Mouse (Mus musculus): ENCODE results near the gene Lrrc61. TPM values are rescaled to one million over a fixed set of nuclear protein-coding genes. Genes with fewer than 3 reads are reported as not detected.
A peak's percentile ranks its signal among the peaks of the same experiment; 100 is the strongest.

The Lrrc61 gene
- polyA plus RNA-seq, 1 experiment from 2014 or later, result 8.6 TPM

DNA sequence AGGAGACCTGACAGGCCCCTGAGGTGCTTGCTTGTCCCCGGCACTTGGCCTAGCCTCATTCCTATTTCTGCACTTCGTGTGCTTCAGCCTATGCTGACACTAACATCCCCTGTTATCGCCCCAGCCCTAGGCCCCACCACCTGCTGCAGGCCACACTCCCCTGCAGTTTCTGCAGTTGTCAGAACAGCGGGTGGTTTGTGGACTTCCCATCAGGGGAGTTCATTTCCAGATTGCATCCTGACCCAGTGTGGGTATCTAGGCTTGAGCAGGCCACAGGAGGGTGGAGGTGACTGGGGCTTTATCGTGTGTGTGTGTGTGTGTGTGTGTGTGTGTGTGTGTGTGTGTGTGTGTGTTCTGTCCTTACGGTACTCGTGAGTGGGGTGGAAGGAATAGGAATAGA, 54.9 kb downstream of the Lrrc61 start:
- H3K9ac ChIP-seq, result peak overlapping the region; percentile 50
- no peak for ATAC-seq (ENCODE audit: insufficient number of reproducible peaks, low FRiP score)

DNA sequence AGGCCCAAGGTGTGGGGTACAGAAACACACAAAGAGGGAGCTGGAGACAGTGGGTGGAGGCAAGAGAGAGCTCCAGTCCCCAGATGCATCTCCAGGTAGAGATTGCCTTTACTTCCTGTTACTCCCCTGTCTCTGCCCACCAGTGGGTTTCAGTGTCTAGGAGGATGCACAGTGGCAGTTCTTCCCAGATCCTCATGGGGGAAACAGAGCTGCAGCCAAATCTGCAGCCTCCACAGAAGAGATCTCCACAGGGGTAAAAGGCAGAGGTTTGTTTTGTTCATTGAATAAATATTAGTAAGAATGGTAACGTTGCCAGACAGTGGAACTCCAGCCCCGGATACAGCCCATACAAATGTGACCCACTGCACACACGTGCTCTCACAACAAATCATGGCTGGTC, 56.1 kb downstream of the Lrrc61 start:
- Histone ChIP-seq H3K27me3 (replicated peaks) (no peaks in the 10 kb centered on the region), H3K9me3 (replicated peaks) (no peaks in the 10 kb centered on the region), H3K27ac (ENCODE audit: poor library complexity, severe bottlenecking) (no peak overlapping the region), H3K4me3 (no peak overlapping the region), H3K4me2 (no peak overlapping the region), H3K4me1 (replicated peaks) (peaks cover 12% of the 10 kb centered on the region), H3K9ac (no peak overlapping the region), H3K36me3 (peaks cover 17% of the 10 kb centered on the region)
- ATAC-seq (ENCODE audit: insufficient number of reproducible peaks, low FRiP score), result no peak
- WGBS, result 74% methylated on average over 3 of the region's 3 CpGs

More for the DNA sequence above, 54.9 kb downstream of the Lrrc61 start:
- H3K9me3 ChIP-seq (replicated peaks), result no peaks in the 10 kb centered on the region
- peaks cover 12% of the 10 kb centered on the region for H3K4me1 ChIP-seq (replicated peaks)
- H3K4me3 ChIP-seq, result no peak overlapping the region
- H3K27ac ChIP-seq (ENCODE audit: poor library complexity, severe bottlenecking), result no peak overlapping the region
- H3K4me2 ChIP-seq, result no peak overlapping the region
- 38% methylated on average over 7 of the region's 7 CpGs for WGBS
- H3K36me3 ChIP-seq, result peaks cover 12% of the 10 kb centered on the region
- H3K27me3 ChIP-seq (replicated peaks), result no peaks in the 10 kb centered on the region

DNA sequence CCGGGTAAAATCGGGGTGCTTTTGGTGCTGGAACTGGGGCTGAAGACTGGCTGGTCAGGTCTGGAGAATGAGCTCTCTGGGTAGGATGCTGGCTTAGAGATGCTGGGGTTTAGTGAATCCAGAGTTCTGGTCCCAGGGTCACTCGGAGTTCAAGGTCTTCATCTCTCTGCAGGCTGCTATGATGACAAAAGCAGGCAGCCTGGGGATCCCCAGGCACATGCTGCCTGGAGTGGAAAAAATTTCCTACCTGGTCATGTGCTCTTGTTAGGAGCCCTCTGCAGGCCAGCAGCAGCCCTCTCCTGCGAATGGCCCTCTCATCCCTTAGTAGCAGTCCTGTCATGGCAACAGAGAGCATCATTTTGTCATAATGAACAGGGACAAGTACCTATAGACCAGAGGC, 58.9 kb downstream of the Lrrc61 start:
- H3K27me3 ChIP-seq (replicated peaks), result no peaks in the 10 kb centered on the region
- H3K4me3 ChIP-seq, result no peak overlapping the region
- H3K27ac ChIP-seq (ENCODE audit: poor library complexity, severe bottlenecking), result no peak overlapping the region
- no peak overlapping the region for H3K9ac ChIP-seq
- WGBS, result 75% methylated on average over 4 of the region's 4 CpGs
- H3K4me2 ChIP-seq, result no peak overlapping the region
- peaks cover 12% of the 10 kb centered on the region for H3K4me1 ChIP-seq (replicated peaks)
- H3K9me3 ChIP-seq (replicated peaks), result no peaks in the 10 kb centered on the region
- no peak for ATAC-seq (ENCODE audit: insufficient number of reproducible peaks, low FRiP score)
- H3K36me3 ChIP-seq, result peaks cover 20% of the 10 kb centered on the region

DNA sequence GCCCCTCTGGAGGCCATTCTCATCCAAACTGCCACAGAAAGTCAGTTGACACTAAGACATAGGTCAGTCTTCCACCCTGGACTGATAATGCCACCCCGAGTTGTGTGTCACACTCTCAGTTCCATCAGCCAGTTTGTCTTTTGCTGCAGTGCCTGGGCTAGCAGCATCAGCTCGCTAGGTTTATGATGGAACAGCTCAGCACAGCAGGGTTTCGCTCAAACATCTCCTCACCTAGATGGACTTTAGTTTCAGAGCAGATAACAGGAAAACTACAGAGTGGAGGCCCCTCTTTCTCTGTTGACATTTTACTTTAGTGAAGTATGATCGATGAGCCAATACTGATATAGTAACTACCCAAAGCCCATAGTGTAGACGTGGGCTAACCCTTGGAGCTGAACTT, 60.2 kb downstream of the Lrrc61 start:
- Histone ChIP-seq H3K36me3 (peaks cover 30% of the 10 kb centered on the region), H3K9me3 (replicated peaks) (no peaks in the 10 kb centered on the region), H3K27me3 (replicated peaks) (no peaks in the 10 kb centered on the region), H3K4me2 (no peak overlapping the region), H3K4me1 (replicated peaks) (0 out of 2 replicates have a peak, but pooled peaks cover 3% of the 10 kb centered on the region), H3K9ac (no peak overlapping the region), H3K4me3 (no peak overlapping the region), H3K27ac (ENCODE audit: poor library complexity, severe bottlenecking) (no peak overlapping the region)
- 88% methylated on average over 5 of the region's 5 CpGs for WGBS
- no peak for ATAC-seq (ENCODE audit: insufficient number of reproducible peaks, low FRiP score)

DNA sequence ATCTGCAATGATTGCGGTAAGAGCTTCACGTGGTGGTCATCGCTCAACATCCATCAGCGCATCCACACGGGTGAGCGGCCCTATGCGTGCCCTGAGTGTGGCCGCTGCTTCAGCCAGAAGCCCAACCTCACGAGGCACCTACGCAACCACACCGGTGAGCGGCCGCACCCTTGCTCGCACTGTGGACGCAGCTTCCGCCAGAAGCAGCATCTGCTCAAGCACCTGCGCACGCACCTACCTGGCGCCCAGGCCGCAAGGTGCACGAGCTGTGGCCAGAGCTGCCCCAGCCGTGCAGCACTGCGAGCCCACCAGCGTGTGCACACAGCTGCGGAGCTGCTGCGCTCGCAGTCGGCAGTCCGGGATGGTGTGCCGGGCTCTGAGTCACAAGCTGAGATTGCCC, 65.4 kb downstream of the Lrrc61 start:
- Histone ChIP-seq H3K9me3 (replicated peaks) (no peaks in the 10 kb centered on the region), H3K4me3 (no peak overlapping the region), H3K4me1 (replicated peaks) (no peaks in the 10 kb centered on the region), H3K27me3 (replicated peaks) (no peaks in the 10 kb centered on the region), H3K4me2 (no peak overlapping the region), H3K9ac (no peak overlapping the region), H3K36me3 (peaks cover 35% of the 10 kb centered on the region), H3K27ac (ENCODE audit: poor library complexity, severe bottlenecking) (no peak overlapping the region)
- no peak for ATAC-seq (ENCODE audit: insufficient number of reproducible peaks, low FRiP score)
- 89% methylated on average over 30 of the region's 30 CpGs for WGBS

Other genes with a start within 250 kb of the Lrrc61 start
- gene Krba1, start 159.2 kb upstream of the Lrrc61 start, polyA plus RNA-seq (2016; fragmentation: Nextera tagmentation; extraction: Ambion mirVana), result 21.2 and 21.8 TPM in 2 replicates
- 17.1 and 20.4 TPM in 2 replicates for gene Zfp467, start 109.0 kb upstream of the Lrrc61 start, polyA plus RNA-seq (2016; fragmentation: Nextera tagmentation; extraction: Ambion mirVana)
- gene Sspo, start 106.6 kb upstream of the Lrrc61 start, polyA plus RNA-seq (2016; fragmentation: Nextera tagmentation; extraction: Ambion mirVana), result 0.61 and 0.64 TPM in 2 replicates
- gene Atp6v0e2, start 17.2 kb upstream of the Lrrc61 start, polyA plus RNA-seq (2016; fragmentation: Nextera tagmentation; extraction: Ambion mirVana), result 20.4 and 20.5 TPM in 2 replicates
- gene Rarres2, start 18.0 kb downstream of the Lrrc61 start, polyA plus RNA-seq (2016; fragmentation: Nextera tagmentation; extraction: Ambion mirVana), result 24.7 and 26.4 TPM in 2 replicates
- 1.5 TPM in 1 of 2 replicates, not detected in the other for gene Gm45021, start 34.8 kb downstream of the Lrrc61 start, polyA plus RNA-seq (2016; fragmentation: Nextera tagmentation; extraction: Ambion mirVana)
- gene Repin1, start 39.1 kb downstream of the Lrrc61 start, polyA plus RNA-seq (2016; fragmentation: Nextera tagmentation; extraction: Ambion mirVana), result 32.1 and 32.7 TPM in 2 replicates
- gene Gm44965, start 39.1 kb downstream of the Lrrc61 start, polyA plus RNA-seq (2016; fragmentation: Nextera tagmentation; extraction: Ambion mirVana), result not detected in 2 replicates
- gene Zfp775, start 47.3 kb downstream of the Lrrc61 start, polyA plus RNA-seq (2016; fragmentation: Nextera tagmentation; extraction: Ambion mirVana), result 5.6 and 5.8 TPM in 2 replicates
- gene AI854703, start 72.0 kb downstream of the Lrrc61 start, polyA plus RNA-seq (2016; fragmentation: Nextera tagmentation; extraction: Ambion mirVana), result 1.3 TPM in 2 replicates
- gene Gimap8, start 92.4 kb downstream of the Lrrc61 start, polyA plus RNA-seq (2016; fragmentation: Nextera tagmentation; extraction: Ambion mirVana), result 0.90 and 1.2 TPM in 2 replicates
- 8.7 and 9.4 TPM in 2 replicates for gene Gimap9, start 121.3 kb downstream of the Lrrc61 start, polyA plus RNA-seq (2016; fragmentation: Nextera tagmentation; extraction: Ambion mirVana)
- 9.9 and 10.7 TPM in 2 replicates for gene Gimap4, start 129.8 kb downstream of the Lrrc61 start, polyA plus RNA-seq (2016; fragmentation: Nextera tagmentation; extraction: Ambion mirVana)
- 28.7 and 28.8 TPM in 2 replicates for gene Gimap6, start 153.4 kb downstream of the Lrrc61 start, polyA plus RNA-seq (2016; fragmentation: Nextera tagmentation; extraction: Ambion mirVana)
- 2.4 and 3.6 TPM in 2 replicates for gene Gm28053, start 163.8 kb downstream of the Lrrc61 start, polyA plus RNA-seq (2016; fragmentation: Nextera tagmentation; extraction: Ambion mirVana)
- not detected in 2 replicates for gene Gimap7, start 163.8 kb downstream of the Lrrc61 start, polyA plus RNA-seq (2016; fragmentation: Nextera tagmentation; extraction: Ambion mirVana)
- 20.0 and 21.3 TPM in 2 replicates for gene Gimap1, start 184.3 kb downstream of the Lrrc61 start, polyA plus RNA-seq (2016; fragmentation: Nextera tagmentation; extraction: Ambion mirVana)
- gene Gimap5, start 191.4 kb downstream of the Lrrc61 start, polyA plus RNA-seq (2016; fragmentation: Nextera tagmentation; extraction: Ambion mirVana), result 5.3 and 6.9 TPM in 2 replicates
- not detected in 2 replicates for gene Gimap3, start 216.1 kb downstream of the Lrrc61 start, polyA plus RNA-seq (2016; fragmentation: Nextera tagmentation; extraction: Ambion mirVana)

All from heart, embryonic 12.5 days (tissue).